Mouse (Mus musculus) erythroblast, embryonic 14.5 days (primary cell): ENCODE measurements at regions not wholly inside any gene's neighbourhood (a gene's known extent, or its start where the extent isn't known, plus 50 kb on each side); places are given as distances from the start of the nearest gene placed in this dataset.

Source experiments
- GATA1 ChIP-seq: IDR thresholded peaks from 2 replicates; pipeline ENCODE4 v1.6.1; 2012; ENCODE audit warnings: low read length, inconsistent platforms, mixed read lengths
- TAL1 ChIP-seq: IDR thresholded peaks from 3 replicates; pipeline ENCODE4 v1.6.1; 2012; ENCODE audit warnings: low read length, inconsistent platforms, mixed read lengths

DNA sequence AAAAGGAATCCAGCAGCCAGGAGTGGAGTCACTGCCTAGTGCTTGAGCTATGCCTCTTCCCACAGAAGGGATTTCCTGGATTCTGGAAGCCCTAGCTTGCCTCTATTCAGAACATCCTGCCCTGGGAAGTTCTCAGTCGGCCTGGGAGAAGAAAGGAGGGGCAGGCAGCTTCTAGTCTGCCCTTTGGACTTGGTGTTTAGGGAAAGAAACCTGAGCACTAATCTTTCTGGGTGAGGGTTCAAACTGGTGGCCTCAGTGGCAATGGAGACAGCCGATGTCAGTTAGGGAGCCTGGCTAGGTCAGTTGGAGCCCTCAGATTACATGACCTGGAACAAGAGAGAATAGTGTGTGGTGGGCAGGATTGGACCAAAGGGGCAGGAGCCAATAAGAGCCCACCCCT is 78.9 kb downstream of the Gm4791 start:
- TF ChIP-seq GATA1: no peak
- TF ChIP-seq TAL1: no peak
